Comparison of ENCODE assay signal across 8 mouse cellular contexts in genomic region chr5:103436039-103436944, GRCm38 (mm10). TPM values are rescaled to one million over a fixed set of nuclear protein-coding genes. Genes with fewer than 3 reads are reported as not detected.
DNase-seq lines count a peak whose midpoint lies in the region; ATAC-seq and TF ChIP-seq lines count a peak whose summit lies in the region.

No protein-coding gene starts in this region.

- peak overlapping the region; percentile 48 for H3K4me2 ChIP-seq in kidney, postnatal 0 days (ENCODE audit: low read length)

- peak; percentile 50 for DNase-seq in ovary, postnatal 36 days (ENCODE audit: low spot score)
- no peak for DNase-seq in ovary, postnatal 14 days (ENCODE audit: low spot score)
- peak; percentile 39 for DNase-seq in heart, adult 8-10 months (ENCODE audit: low spot score)
- DNase-seq in kidney, postnatal 0 days (ENCODE audit: low spot score): peak; percentile 82
- peak; percentile 62 for DNase-seq in lung, postnatal 14 days
- peak; percentile 46 for DNase-seq in yolk sac, embryonic 10.5 days (ENCODE audit: low spot score)
- DNase-seq in layer of hippocampus, adult 9-11 months: no peak
- no peak for DNase-seq in frontal cortex, adult 2 months (ENCODE audit: extremely low spot score in 1 of 2, low spot score in 1 of 2)

- H3K4me3 ChIP-seq in kidney, postnatal 0 days (replicated peaks; ENCODE audit: low read depth, low read length): no peak overlapping the region

- WGBS in kidney, postnatal 0 days: 8% methylated on average over 19 of the region's 19 CpGs

- peak; percentile 61; the same call in 1 of the 2 replicates for ATAC-seq in kidney, postnatal 0 days (replicated peaks; ENCODE audit: low FRiP score, low read depth)

- no peaks in the 10 kb centered on the region for H3K9me3 ChIP-seq in kidney, postnatal 0 days (replicated peaks; ENCODE audit: low read length)

- H3K9ac ChIP-seq in kidney, postnatal 0 days (ENCODE audit: low read depth, low read length): no peak overlapping the region

- H3K27ac ChIP-seq in kidney, postnatal 0 days: peak overlapping the region; percentile 51

- no peak for TF ChIP-seq CTCF in kidney, postnatal 0 days (IDR thresholded peaks at IDR 0.05; ENCODE audit: low read depth)

- peaks cover 10% of the 10 kb centered on the region; the same call in 1 of the 2 replicates for H3K4me1 ChIP-seq in kidney, postnatal 0 days (replicated peaks; ENCODE audit: insufficient read depth, low read length)

- no peaks in the 10 kb centered on the region for H3K27me3 ChIP-seq in kidney, postnatal 0 days (ENCODE audit: insufficient read depth, low read length)

- H3K36me3 ChIP-seq in kidney, postnatal 0 days (ENCODE audit: insufficient read depth, low read length): no peaks in the 10 kb centered on the region

RNA-seq across cellular contexts. Expression of gene Ptpn13, which starts 11.3 kb away (rescaled TPM):
- 1 to 10 TPM; 4.8 to 6.8 (median 5.6) TPM for total RNA-seq in heart, adult 8-10 months (2022)
- 20.4 and 20.8 TPM in 2 replicates for polyA plus RNA-seq in kidney, postnatal 0 days (2015; fragmentation: Nextera tagmentation; extraction: Ambion mirVana)
- polyA plus RNA-seq in frontal cortex, adult 2 months (2012; rRNA removed): 9.6 and 11.4 TPM in 2 replicates

Comparison
In these comparisons a context has a peak if more than half of its experiments do, and no peak if none do; other contexts are left out.
1. DNase-seq: peak in ovary, postnatal 36 days (single experiment), heart, adult 8-10 months (single experiment), kidney, postnatal 0 days (single experiment), lung, postnatal 14 days (single experiment) and yolk sac, embryonic 10.5 days (single experiment); none in ovary, postnatal 14 days (single experiment), layer of hippocampus, adult 9-11 months (single experiment) and frontal cortex, adult 2 months (0 of 2).